Mouse (Mus musculus) lung, adult 2 months (tissue): ENCODE results near the gene Gas6.

Experiments
- CTCF ChIP-seq: fragments of 200-500 bp; IDR thresholded peaks from 2 replicates; pipeline ENCODE4 v1.5.1; 2011; ENCODE audit warnings: mild to moderate bottlenecking, low read length, control low read depth; ENCODE audit not compliant: insufficient read depth
- POLR2A ChIP-seq: fragments of 200-500 bp; IDR thresholded peaks from 2 replicates; pipeline ENCODE4 v1.6.1; 2011; ENCODE audit warnings: low read depth, mild to moderate bottlenecking, control low read depth, low read length, borderline replicate concordance; ENCODE audit errors: extremely low read depth

DNA sequence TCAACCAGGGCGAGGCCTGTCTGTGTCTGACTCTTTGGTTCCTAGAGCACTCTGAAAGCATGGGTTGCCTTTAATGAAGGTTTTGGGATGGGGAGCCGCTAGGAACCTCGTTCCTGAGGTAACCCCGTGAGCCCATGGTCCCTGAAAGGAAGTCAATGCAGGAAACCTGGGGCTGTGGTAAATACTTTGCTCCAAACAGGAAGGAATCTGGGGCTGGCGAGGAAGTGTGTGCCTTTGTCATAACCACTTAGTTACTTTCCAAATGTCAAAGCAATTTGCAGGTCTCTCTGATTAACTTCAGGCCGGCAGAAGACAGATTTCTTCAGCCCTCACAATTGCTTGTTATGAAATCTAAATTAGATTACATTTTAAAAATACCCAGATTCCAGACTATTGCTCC lies 66.9 kb downstream of the Gas6 start:
- TF ChIP-seq CTCF (no peak), POLR2A (no peak)
